Mouse (Mus musculus) kidney, embryonic 16.5 days (tissue): ENCODE data around the gene Tmem119. TPM values are rescaled to one million over a fixed set of nuclear protein-coding genes. Genes with fewer than 3 reads are reported as not detected.

Experiments
- ATAC-seq: fragments of 200-750 bp; cut with Nextera tagmentation; 2 replicates; pipeline ENCODE4 v1.8.0; 2017; ENCODE audit warnings: moderate TSS enrichment; ENCODE audit not compliant: low FRiP score, low TSS enrichment
- H3K27ac ChIP-seq: fragments of 300-500 bp; sonication (generic); 2 replicates; pipeline ENCODE4 v1.5.1; 2014; ENCODE audit warnings: low read length
- H3K27me3 ChIP-seq: fragments of 300-500 bp; sonication (generic); 2 replicates; pipeline ENCODE4 v1.6.1; 2014; ENCODE audit warnings: low read length, control low read depth, mixed read lengths; ENCODE audit not compliant: insufficient read depth
- H3K36me3 ChIP-seq: fragments of 300-500 bp; sonication (generic); 2 replicates; pipeline ENCODE4 v1.6.1; 2014; ENCODE audit warnings: low read length, control low read depth, mixed read lengths; ENCODE audit not compliant: insufficient read depth
- H3K4me1 ChIP-seq: fragments of 300-500 bp; sonication (generic); 2 replicates; pipeline ENCODE4 v1.6.1; 2014; ENCODE audit warnings: low read length, control low read depth, mixed read lengths; ENCODE audit not compliant: insufficient read depth
- H3K4me2 ChIP-seq: fragments of 300-500 bp; sonication (generic); replicated peaks from 2 replicates; pipeline ENCODE4 v1.6.1; 2014; ENCODE audit warnings: low read depth, low read length
- H3K4me3 ChIP-seq: fragments of 300-500 bp; sonication (generic); 2 replicates; pipeline ENCODE4 v1.5.1; 2014; ENCODE audit warnings: mild to moderate bottlenecking, low read length
- H3K9ac ChIP-seq: fragments of 300-500 bp; sonication (generic); replicated peaks from 2 replicates; pipeline ENCODE4 v1.6.1; 2014; ENCODE audit warnings: low read length
- H3K9me3 ChIP-seq: fragments of 300-500 bp; sonication (generic); 2 replicates; pipeline ENCODE4 v1.6.1; 2016; ENCODE audit warnings: low read length, control low read depth
- WGBS: fragments of 180-500 bp; shearing (Covaris S2); extraction: QIAGEN DNeasy Blood & Tissue Kit; methylation state at CpG from one replicate; pipeline ENCODE4 v1.1.7; 2014; 5-methylcytosine and 5-hydroxymethylcytosine counted together
- polyA plus RNA-seq: library from polyadenylated mRNA; unstranded; fragments of >200 nt; fragmentation: Nextera tagmentation; extraction: Ambion mirVana; gene quantifications from 2 replicates; pipeline ENCODE4 v1.2.1, GENCODE M21; 2015

The Tmem119 gene
- 46.1 and 51.7 TPM in 2 replicates for polyA plus RNA-seq

- H3K9me3 ChIP-seq, result no peaks in the 10 kb centered on the region
- WGBS, result under 1% methylated on average over 11 of the region's 11 CpGs
These were observed at the start of gene Tmem119 for GRCm38 (mm10) chr5:113800280-113800679. Gene Tmem119, minus strand, starts transcription at chr5:113800516.

GRCm38 (mm10) chr5:113847636-113848035 lies 47.3 kb upstream of the Tmem119 start:
- no peak for ATAC-seq
- Histone ChIP-seq H3K9me3 (no peaks in the 10 kb centered on the region), H3K27ac (no peak overlapping the region), H3K9ac (no peak overlapping the region), H3K4me3 (no peak overlapping the region), H3K4me2 (no peak overlapping the region), H3K36me3 (peaks cover 72% of the 10 kb centered on the region), H3K4me1 (no peaks in the 10 kb centered on the region), H3K27me3 (no peaks in the 10 kb centered on the region)
- 82% methylated on average over 9 of the region's 9 CpGs for WGBS

More at GRCm38 (mm10) chr5:113800280-113800679, at the start of gene Tmem119:
- peaks cover 46% of the 10 kb centered on the region for H3K4me1 ChIP-seq
- H3K4me2 ChIP-seq, result peak within 1 kb of the TSS; percentile 51
- H3K9ac ChIP-seq, result peak within 1 kb of the TSS; percentile 58
- peak within 1 kb of the TSS; percentile 46 for H3K4me3 ChIP-seq
- H3K36me3 ChIP-seq, result no peaks in the 10 kb centered on the region
- peak; percentile 92 for ATAC-seq
- H3K27me3 ChIP-seq, result no peaks in the 10 kb centered on the region
- peak within 1 kb of the TSS; percentile 62 for H3K27ac ChIP-seq

GRCm38 (mm10) chr5:113846656-113847055 lies 46.3 kb upstream of the Tmem119 start:
- Histone ChIP-seq H3K27me3 (no peaks in the 10 kb centered on the region), H3K9me3 (no peaks in the 10 kb centered on the region), H3K4me3 (no peak overlapping the region), H3K36me3 (peaks cover 70% of the 10 kb centered on the region), H3K27ac (no peak overlapping the region), H3K4me2 (no peak overlapping the region), H3K9ac (no peak overlapping the region), H3K4me1 (no peaks in the 10 kb centered on the region)
- 96% methylated on average over 8 of the region's 8 CpGs for WGBS
- ATAC-seq, result no peak

GRCm38 (mm10) chr5:113845627-113846026 lies 45.3 kb upstream of the Tmem119 start:
- Histone ChIP-seq H3K27me3 (no peaks in the 10 kb centered on the region), H3K9me3 (no peaks in the 10 kb centered on the region), H3K36me3 (peaks cover 67% of the 10 kb centered on the region), H3K4me3 (no peak overlapping the region), H3K4me1 (no peaks in the 10 kb centered on the region), H3K4me2 (no peak overlapping the region), H3K27ac (no peak overlapping the region), H3K9ac (no peak overlapping the region)
- ATAC-seq, result no peak
- 95% methylated on average over 8 of the region's 8 CpGs for WGBS

GRCm38 (mm10) chr5:113844721-113845120 lies 44.4 kb upstream of the Tmem119 start:
- Histone ChIP-seq H3K27me3 (no peaks in the 10 kb centered on the region), H3K36me3 (peaks cover 59% of the 10 kb centered on the region), H3K9me3 (no peaks in the 10 kb centered on the region), H3K4me1 (no peaks in the 10 kb centered on the region), H3K9ac (no peak overlapping the region), H3K4me2 (no peak overlapping the region), H3K27ac (no peak overlapping the region), H3K4me3 (no peak overlapping the region)
- 62% methylated on average over 7 of the region's 7 CpGs for WGBS
- no peak for ATAC-seq

GRCm38 (mm10) chr5:113844106-113844505 lies 43.8 kb upstream of the Tmem119 start:
- WGBS, result 83% methylated on average over 15 of the region's 15 CpGs
- Histone ChIP-seq H3K9ac (no peak overlapping the region), H3K4me3 (no peak overlapping the region), H3K9me3 (no peaks in the 10 kb centered on the region), H3K36me3 (peaks cover 53% of the 10 kb centered on the region), H3K27me3 (no peaks in the 10 kb centered on the region), H3K27ac (no peak overlapping the region), H3K4me2 (no peak overlapping the region), H3K4me1 (no peaks in the 10 kb centered on the region)
- ATAC-seq, result no peak

- H3K27me3 ChIP-seq, result no peaks in the 10 kb centered on the region
- H3K36me3 ChIP-seq, result peaks cover 45% of the 10 kb centered on the region
- H3K27ac ChIP-seq, result no peak overlapping the region
- no peak overlapping the region for H3K4me2 ChIP-seq
- 90% methylated on average over 9 of the region's 9 CpGs for WGBS
- no peak overlapping the region for H3K9ac ChIP-seq
- no peak for ATAC-seq
- H3K4me1 ChIP-seq, result no peaks in the 10 kb centered on the region
- H3K4me3 ChIP-seq, result no peak overlapping the region
- no peaks in the 10 kb centered on the region for H3K9me3 ChIP-seq
These were observed 42.6 kb upstream of the Tmem119 start for GRCm38 (mm10) chr5:113842906-113843305.

GRCm38 (mm10) chr5:113842244-113842643 lies 41.9 kb upstream of the Tmem119 start:
- no peak overlapping the region for H3K27ac ChIP-seq
- no peaks in the 10 kb centered on the region for H3K4me1 ChIP-seq
- H3K4me3 ChIP-seq, result no peak overlapping the region
- 90% methylated on average over 9 of the region's 9 CpGs for WGBS
- no peak overlapping the region for H3K4me2 ChIP-seq
- no peaks in the 10 kb centered on the region for H3K27me3 ChIP-seq
- peaks cover 38% of the 10 kb centered on the region for H3K36me3 ChIP-seq
- no peaks in the 10 kb centered on the region for H3K9me3 ChIP-seq
- no peak overlapping the region for H3K9ac ChIP-seq
- ATAC-seq, result no peak

- peaks cover 31% of the 10 kb centered on the region for H3K36me3 ChIP-seq
- ATAC-seq, result no peak
These were observed 41.2 kb upstream of the Tmem119 start for GRCm38 (mm10) chr5:113841243-113842225.

GRCm38 (mm10) chr5:113840443-113840842 lies 40.1 kb upstream of the Tmem119 start:
- Histone ChIP-seq H3K4me1 (no peaks in the 10 kb centered on the region), H3K9me3 (no peaks in the 10 kb centered on the region), H3K36me3 (peaks cover 21% of the 10 kb centered on the region), H3K4me2 (no peak overlapping the region), H3K27me3 (no peaks in the 10 kb centered on the region), H3K27ac (no peak overlapping the region), H3K9ac (no peak overlapping the region), H3K4me3 (no peak overlapping the region)
- no peak for ATAC-seq
- WGBS, result 86% methylated on average over 4 of the region's 4 CpGs

More at GRCm38 (mm10) chr5:113841243-113842225, 41.2 kb upstream of the Tmem119 start:
- Histone ChIP-seq H3K9me3 (no peaks in the 10 kb centered on the region), H3K9ac (no peak overlapping the region), H3K4me1 (no peaks in the 10 kb centered on the region), H3K4me2 (no peak overlapping the region), H3K27me3 (no peaks in the 10 kb centered on the region), H3K27ac (no peak overlapping the region), H3K4me3 (no peak overlapping the region)
- 73% methylated on average over 23 of the region's 23 CpGs for whole genome bisulfite sequencing
